Mouse (Mus musculus) olfactory bulb, adult 2 months (tissue): ENCODE measurements around the gene Arfgap2.

Experiments used
- CTCF ChIP-seq: fragments of 200-500 bp; IDR thresholded peaks from 2 replicates; pipeline ENCODE4 v1.5.1; 2012; ENCODE audit warnings: low read depth, mild to moderate bottlenecking, low read length, moderate library complexity; ENCODE audit not compliant: insufficient read depth
- POLR2A ChIP-seq: fragments of 200-500 bp; IDR thresholded peaks from 2 replicates; pipeline ENCODE4 v1.6.1; 2012; ENCODE audit warnings: mild to moderate bottlenecking, low read depth, low read length, moderate library complexity; ENCODE audit not compliant: insufficient read depth

DNA sequence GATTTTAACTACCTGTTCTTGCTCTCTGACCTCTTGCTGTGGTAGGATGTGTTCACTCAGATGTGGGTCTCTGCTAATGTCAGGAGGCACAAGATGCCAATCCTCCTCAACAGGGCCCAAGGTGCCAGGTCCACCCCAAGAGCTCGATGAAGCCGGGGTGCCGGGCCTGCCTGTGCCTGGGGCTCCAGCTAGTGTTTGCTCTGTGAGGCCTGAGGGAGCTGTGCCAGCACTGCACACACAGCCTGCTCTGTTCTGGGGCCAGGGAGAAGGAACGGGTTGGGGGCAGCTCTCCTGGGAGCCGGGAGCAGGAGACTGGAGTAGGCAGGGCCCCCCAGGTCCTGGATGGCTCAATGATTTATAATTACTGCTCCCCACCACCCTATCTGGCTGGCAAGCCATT lies 6.7 kb upstream of the Arfgap2 start:
- TF ChIP-seq POLR2A (no peak), CTCF (no peak)
